Comparison of ENCODE assay signal across 13 mouse cellular contexts in genomic region chr8:105811061-105811460, GRCm38 (mm10). TPM values are rescaled to one million over a fixed set of nuclear protein-coding genes. Genes with fewer than 3 reads are reported as not detected.
DNase-seq lines count a peak whose midpoint lies in the region; ATAC-seq and TF ChIP-seq lines count a peak whose summit lies in the region.
"Had no signal": no experiment of that assay in that cellular context is flagged by ENCODE, and none has a peak within 500 bp of the region (broad histone marks: within the 10 kb centered on the region; RNA-seq: fewer than 3 reads in every experiment).

No protein-coding gene starts in this region.

- DNase-seq in CD4-positive, CD25-positive, alpha-beta regulatory T cell, adult 2 months (ENCODE audit: low read depth, low spot score) = peak; percentile 18
- no peak for DNase-seq in thymus, adult 2 months
- no peak for DNase-seq in thymus, postnatal 25 days
- no peak for DNase-seq in liver, adult 2 months (ENCODE audit: extremely low read depth, low read depth, low spot score)
- no peak for DNase-seq in frontal cortex, postnatal 36 days (ENCODE audit: low spot score in 2 of 2)
- no peak for DNase-seq in lung, postnatal 36 days
- DNase-seq: heart, postnatal 4 days had no signal

- no peak for ATAC-seq in CD4-positive, CD25-positive, alpha-beta regulatory T cell, adult 4 months
- ATAC-seq in hindbrain, embryonic 12.5 days (ENCODE audit: low FRiP score) = no peak
- ATAC-seq: forebrain, embryonic 16.5 days had no signal

- H3K27ac ChIP-seq in thymus, adult 2 months (ENCODE audit: control insufficient read depth, insufficient read depth, low read length) = peak overlapping the region; percentile 60; the same call in 1 of the 2 replicates
- H3K27ac ChIP-seq in liver, adult 2 months (replicated peaks; ENCODE audit: insufficient read depth, low read depth, low read length) = peak overlapping the region; percentile 71
- H3K27ac ChIP-seq in hindbrain, embryonic 12.5 days = no peak overlapping the region
- H3K27ac ChIP-seq: embryonic facial prominence, embryonic 13.5 days; limb, embryonic 12.5 days; macrophage had no signal

- WGBS in thymus, adult 2 months = 94% methylated on average over 10 of the region's 10 CpGs
- 76% methylated on average over 10 of the region's 10 CpGs for WGBS in liver, adult 2 months
- WGBS in hindbrain, embryonic 12.5 days = 86% methylated on average over 10 of the region's 10 CpGs

- H3K79me2 ChIP-seq in liver, adult 2 months (ENCODE audit: control insufficient read depth, insufficient read depth, low read length) = peaks cover 44% of the 10 kb centered on the region; the same call in 1 of the 2 replicates

- no peak overlapping the region for H3K4me2 ChIP-seq in hindbrain, embryonic 12.5 days (replicated peaks)
- H3K4me2 ChIP-seq: embryonic facial prominence, embryonic 13.5 days; limb, embryonic 12.5 days had no signal

- no peaks in the 10 kb centered on the region for H3K36me3 ChIP-seq in thymus, adult 2 months (ENCODE audit: control insufficient read depth, insufficient read depth, low read length)
- H3K36me3 ChIP-seq in liver, adult 2 months (ENCODE audit: control insufficient read depth, insufficient read depth, low read length) = peaks cover 9% of the 10 kb centered on the region
- peaks cover 17% of the 10 kb centered on the region for H3K36me3 ChIP-seq in hindbrain, embryonic 12.5 days

- H3K4me1 ChIP-seq in thymus, adult 2 months (replicated peaks; ENCODE audit: control insufficient read depth, insufficient read depth, low read length) = peaks cover 14% of the 10 kb centered on the region
- peaks cover 54% of the 10 kb centered on the region for H3K4me1 ChIP-seq in liver, adult 2 months (ENCODE audit: control insufficient read depth, insufficient read depth, low read length)
- no peaks in the 10 kb centered on the region for H3K4me1 ChIP-seq in hindbrain, embryonic 12.5 days
- H3K4me1 ChIP-seq: embryonic facial prominence, embryonic 13.5 days; limb, embryonic 12.5 days had no signal

- H3K27me3 ChIP-seq in thymus, adult 2 months (ENCODE audit: control insufficient read depth, insufficient read depth, low read length) = no peaks in the 10 kb centered on the region
- H3K27me3 ChIP-seq in liver, adult 2 months (ENCODE audit: control insufficient read depth, insufficient read depth, low read length) = no peaks in the 10 kb centered on the region
- H3K27me3 ChIP-seq in hindbrain, embryonic 12.5 days = no peaks in the 10 kb centered on the region
- H3K27me3 ChIP-seq: embryonic facial prominence, embryonic 13.5 days; limb, embryonic 12.5 days had no signal

- H3K9ac ChIP-seq in liver, adult 2 months (ENCODE audit: low read depth, low read length) = no peak overlapping the region
- no peak overlapping the region for H3K9ac ChIP-seq in hindbrain, embryonic 12.5 days
- H3K9ac ChIP-seq: limb, embryonic 12.5 days had no signal

- H3K9me3 ChIP-seq in hindbrain, embryonic 12.5 days (replicated peaks) = no peaks in the 10 kb centered on the region
- H3K9me3 ChIP-seq: embryonic facial prominence, embryonic 13.5 days; limb, embryonic 12.5 days had no signal

- H3K4me3 ChIP-seq in thymus, adult 2 months (ENCODE audit: control insufficient read depth, insufficient read depth, low read length) = no peak overlapping the region
- H3K4me3 ChIP-seq in liver, adult 2 months (ENCODE audit: insufficient read depth, low read depth, low read length) = no peak overlapping the region
- no peak overlapping the region for H3K4me3 ChIP-seq in hindbrain, embryonic 12.5 days
- H3K4me3 ChIP-seq: embryonic facial prominence, embryonic 13.5 days; limb, embryonic 12.5 days had no signal

- TF ChIP-seq CTCF in thymus, adult 2 months (IDR thresholded peaks at IDR 0.05; ENCODE audit: borderline replicate concordance, control insufficient read depth, extremely low read depth, insufficient read depth, low read length, poor library complexity) = no peak
- TF ChIP-seq CTCF in liver, adult 2 months (IDR thresholded peaks at IDR 0.05; ENCODE audit: low read depth, low read length) = no peak

- no peak for TF ChIP-seq POLR2A in thymus, adult 2 months (IDR thresholded peaks at IDR 0.05; ENCODE audit: control insufficient read depth, extremely low read depth, insufficient read depth, low read length, poor library complexity)
- TF ChIP-seq POLR2A in liver, adult 2 months (IDR thresholded peaks at IDR 0.05; ENCODE audit: extremely low read depth, insufficient read depth, low read length) = no peak

RNA-seq across cellular contexts. Expression of gene Ranbp10, which starts 16.1 kb away (rescaled TPM):
- polyA plus RNA-seq in CD4-positive, CD25-positive, alpha-beta regulatory T cell, adult 4 months (2017; shearing (Covaris generic)) = 1 to 10 TPM; 7.6 to 10.0 TPM
- 47.1 and 53.0 TPM in 2 replicates for polyA plus RNA-seq in thymus, adult 2 months (2012; rRNA removed)
- total RNA-seq in liver, adult 2 months (2014; rRNA removed) = 19.7 and 26.9 TPM in 2 replicates
- 37.1 and 38.0 TPM in 2 replicates for polyA plus RNA-seq in liver, adult 2 months (2012; rRNA removed)
- polyA plus RNA-seq in hindbrain, embryonic 12.5 days (2016; fragmentation: Nextera tagmentation; extraction: Ambion mirVana) = 12.8 and 14.6 TPM in 2 replicates

RNA-seq across cellular contexts. Expression of gene Tsnaxip1, which starts 16.5 kb away (rescaled TPM):
- polyA plus RNA-seq in CD4-positive, CD25-positive, alpha-beta regulatory T cell, adult 4 months (2017; shearing (Covaris generic)) = under 1 TPM in 1 of 2 experiments, not detected in 1; 0.19 TPM
- polyA plus RNA-seq in thymus, adult 2 months (2012; rRNA removed) = 0.05 TPM in 2 replicates
- not detected in 2 replicates for total RNA-seq in liver, adult 2 months (2014; rRNA removed)
- polyA plus RNA-seq in liver, adult 2 months (2012; rRNA removed) = not detected in 2 replicates
- polyA plus RNA-seq in hindbrain, embryonic 12.5 days (2016; fragmentation: Nextera tagmentation; extraction: Ambion mirVana) = 0.84 and 1.5 TPM in 2 replicates
- total RNA-seq: heart, postnatal 4 days had no signal
- polyA plus RNA-seq: macrophage had no signal

RNA-seq across cellular contexts. Expression of gene Cenpt, which starts 42.0 kb away (rescaled TPM):
- 10 to 100 TPM; 14.1 to 23.3 TPM for polyA plus RNA-seq in CD4-positive, CD25-positive, alpha-beta regulatory T cell, adult 4 months (2017; shearing (Covaris generic))
- 53.2 TPM in 2 replicates for polyA plus RNA-seq in thymus, adult 2 months (2012; rRNA removed)
- 0.92 and 1.4 TPM in 2 replicates for total RNA-seq in liver, adult 2 months (2014; rRNA removed)
- polyA plus RNA-seq in liver, adult 2 months (2012; rRNA removed) = 1.9 and 2.1 TPM in 2 replicates
- polyA plus RNA-seq in hindbrain, embryonic 12.5 days (2016; fragmentation: Nextera tagmentation; extraction: Ambion mirVana) = 63.8 and 64.5 TPM in 2 replicates

RNA-seq across cellular contexts. Expression of gene Thap11, which starts 43.9 kb away (rescaled TPM):
- 1 to 10 TPM; 4.5 to 6.0 TPM for polyA plus RNA-seq in CD4-positive, CD25-positive, alpha-beta regulatory T cell, adult 4 months (2017; shearing (Covaris generic))
- 75.3 and 84.9 TPM in 2 replicates for polyA plus RNA-seq in thymus, adult 2 months (2012; rRNA removed)
- 11.3 and 15.6 TPM in 2 replicates for total RNA-seq in liver, adult 2 months (2014; rRNA removed)
- 26.9 and 28.5 TPM in 2 replicates for polyA plus RNA-seq in liver, adult 2 months (2012; rRNA removed)
- 74.3 and 77.8 TPM in 2 replicates for polyA plus RNA-seq in hindbrain, embryonic 12.5 days (2016; fragmentation: Nextera tagmentation; extraction: Ambion mirVana)

RNA-seq across cellular contexts. Expression of gene Nutf2, which starts 49.3 kb away (rescaled TPM):
- 10 to 100 TPM in 1 of 2 experiments, 1 to 10 TPM in 1; 9.9 to 48.7 TPM for polyA plus RNA-seq in CD4-positive, CD25-positive, alpha-beta regulatory T cell, adult 4 months (2017; shearing (Covaris generic))
- 52.4 and 54.4 TPM in 2 replicates for polyA plus RNA-seq in thymus, adult 2 months (2012; rRNA removed)
- 21.6 and 28.1 TPM in 2 replicates for total RNA-seq in liver, adult 2 months (2014; rRNA removed)
- polyA plus RNA-seq in liver, adult 2 months (2012; rRNA removed) = 23.9 and 29.3 TPM in 2 replicates
- polyA plus RNA-seq in hindbrain, embryonic 12.5 days (2016; fragmentation: Nextera tagmentation; extraction: Ambion mirVana) = 241 and 248 TPM in 2 replicates
